Mouse (Mus musculus) macrophage (primary cell): Measurements from ENCODE around the gene Adssl1. TPM values are rescaled to one million over a fixed set of nuclear protein-coding genes. Genes with fewer than 3 reads are reported as not detected.
A peak's percentile ranks its signal among the peaks of the same experiment; 100 is the strongest.

Experiments used
- H3K27ac ChIP-seq: fragments of 350-480 bp; formaldehyde crosslinking; 2 replicates; pipeline ENCODE4 v1.9.0; 2021
- H3K36me3 ChIP-seq: fragments of 350-480 bp; formaldehyde crosslinking; 2 replicates; pipeline ENCODE4 v1.9.0; 2021; ENCODE audit errors: inconsistent target
- H3K4me3 ChIP-seq: fragments of 350-480 bp; formaldehyde crosslinking; 2 replicates; pipeline ENCODE4 v1.9.0; 2021; ENCODE audit errors: inconsistent target
- H3K79me2 ChIP-seq: fragments of 350-480 bp; formaldehyde crosslinking; 2 replicates; pipeline ENCODE4 v1.9.0; 2021; ENCODE audit errors: inconsistent target
- whole genome bisulfite sequencing: methylation state at CpG from one replicate; pipeline ENCODE4 v1.1.7; 2026; ENCODE audit warnings: inconsistent platforms; ENCODE audit not compliant: missing documents; 5-methylcytosine and 5-hydroxymethylcytosine counted together
- polyA plus RNA-seq: library from polyadenylated mRNA; stranded (reverse); fragments of 250-400 nt; gene quantifications from 3 replicates; pipeline ENCODE4 v1.2.4, GENCODE M21; 2018; ENCODE audit warnings: inconsistent platforms
- total RNA-seq, 78 experiments: library from RNA; depleted of rRNA; stranded (reverse); fragments of 250-400 nt; gene quantifications; 1 replicate in 9 of 78; 2 replicates in 24 of 78; 3 replicates in 43 of 78; 4 replicates in 2 of 78; pipeline ENCODE4 v1.2.4; 2018; ENCODE audit warnings: inconsistent platforms in 56 of 78

Gene Adssl1
- total RNA-seq (2018; cell fraction: chromatin; rRNA removed): 10 to 100 TPM in 13 of 26 experiments, 1 to 10 TPM in 13; 2.6 to 59.5 (median 10.7) TPM
- total RNA-seq (2018; cell fraction: cytosol; rRNA removed): 10 to 100 TPM in 25 of 26 experiments, 1 to 10 TPM in 1; 9.8 to 60.0 (median 28.1) TPM
- 10 to 100 TPM in 14 of 26 experiments, 1 to 10 TPM in 12; 5.0 to 69.9 (median 11.8) TPM for total RNA-seq (2018; cell fraction: nucleus; rRNA removed)
- 33.0 to 157 TPM (median 71.6 TPM) in 3 replicates for polyA plus RNA-seq

DNA sequence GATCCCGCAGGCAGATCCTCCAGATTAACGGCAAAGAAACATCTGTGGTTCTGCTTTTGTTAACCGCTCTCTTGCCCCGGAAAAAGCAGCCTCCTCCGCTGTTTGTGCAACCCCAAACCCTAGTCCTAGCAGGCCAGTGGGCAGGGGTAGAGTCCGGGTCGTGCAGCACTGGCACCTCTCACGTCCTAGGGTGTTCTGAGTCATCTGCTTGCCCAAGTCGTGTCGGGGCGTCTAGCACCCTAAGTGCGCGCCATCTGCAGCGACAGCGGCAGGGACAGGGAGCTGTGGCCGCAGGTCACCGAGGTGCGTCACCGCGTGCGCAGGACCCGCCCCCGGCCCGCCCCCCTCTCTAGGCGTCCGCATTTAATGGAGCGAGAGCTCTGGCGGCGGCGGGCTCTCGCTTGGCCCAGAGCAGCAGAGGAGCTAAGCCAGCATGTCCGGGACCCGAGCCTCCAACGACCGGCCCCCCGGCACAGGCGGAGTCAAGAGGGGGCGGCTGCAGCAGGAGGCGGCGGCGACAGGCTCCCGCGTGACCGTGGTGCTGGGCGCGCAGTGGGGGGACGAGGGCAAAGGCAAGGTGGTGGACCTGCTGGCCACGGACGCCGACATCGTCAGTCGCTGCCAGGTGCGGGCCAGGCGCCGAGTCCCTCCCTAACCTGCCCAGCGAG is at the start of gene Adssl1:
Gene Adssl1, plus strand, starts transcription at position 360 of the 668 bp plus-strand sequence.
- under 1% methylated on average over 43 of the region's 56 CpGs for WGBS
- Histone ChIP-seq H3K79me2 (peaks cover 14% of the 10 kb centered on the region; the same call in 1 of the 2 replicates), H3K27ac (peak within 1 kb of the TSS; percentile 91), H3K4me3 (peak within 1 kb of the TSS; percentile 68), H3K36me3 (no peaks in the 10 kb centered on the region)

- Histone ChIP-seq H3K4me3 (no peak overlapping the region), H3K36me3 (no peaks in the 10 kb centered on the region), H3K79me2 (no peaks in the 10 kb centered on the region), H3K27ac (no peak overlapping the region)
- 95% methylated on average over 8 of the region's 8 CpGs for WGBS
These were observed 49.7 kb upstream of the Adssl1 start for GRCm38 (mm10) chr12:112570160-112570559.

- WGBS: 73% methylated on average over 6 of the region's 6 CpGs
- Histone ChIP-seq H3K27ac (no peak overlapping the region), H3K36me3 (no peaks in the 10 kb centered on the region), H3K79me2 (no peaks in the 10 kb centered on the region), H3K4me3 (no peak overlapping the region)
These were observed 48.8 kb upstream of the Adssl1 start for GRCm38 (mm10) chr12:112571064-112571463.

GRCm38 (mm10) chr12:112575274-112575986 is 44.4 kb upstream of the Adssl1 start:
- 79% methylated on average over 8 of the region's 8 CpGs for whole genome bisulfite sequencing
- Histone ChIP-seq H3K27ac (no peak overlapping the region), H3K36me3 (no peaks in the 10 kb centered on the region), H3K4me3 (no peak overlapping the region), H3K79me2 (no peaks in the 10 kb centered on the region)

DNA sequence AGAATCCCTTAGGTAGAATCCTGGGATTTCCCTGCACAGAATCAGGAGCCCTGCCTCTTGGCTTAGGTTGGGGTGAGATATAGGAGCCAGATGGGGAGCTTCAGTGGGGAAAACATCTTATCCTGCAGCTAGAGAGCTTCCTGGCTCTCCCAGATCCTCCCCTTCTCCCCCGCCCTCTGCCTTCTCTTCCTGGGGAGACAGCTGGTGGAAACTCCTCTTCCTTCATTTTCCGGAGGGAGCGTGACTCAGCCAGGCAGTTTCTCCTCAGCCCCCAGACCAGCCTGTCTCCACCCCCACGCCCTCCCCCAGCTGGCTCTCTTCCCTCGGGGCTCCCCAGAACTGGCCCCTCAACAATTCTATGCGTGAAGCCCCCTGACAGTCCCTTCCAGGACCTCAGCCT is 43.5 kb upstream of the Adssl1 start:
- no peaks in the 10 kb centered on the region for H3K36me3 ChIP-seq
- H3K79me2 ChIP-seq: no peaks in the 10 kb centered on the region
- H3K27ac ChIP-seq: no peak overlapping the region
- no peak overlapping the region for H3K4me3 ChIP-seq
- WGBS: 92% methylated on average over 5 of the region's 6 CpGs

GRCm38 (mm10) chr12:112576749-112577148 is 43.1 kb upstream of the Adssl1 start:
- H3K36me3 ChIP-seq: no peaks in the 10 kb centered on the region
- H3K27ac ChIP-seq: no peak overlapping the region
- 90% methylated on average over 3 of the region's 3 CpGs for WGBS
- H3K4me3 ChIP-seq: no peak overlapping the region
- H3K79me2 ChIP-seq: no peaks in the 10 kb centered on the region

DNA sequence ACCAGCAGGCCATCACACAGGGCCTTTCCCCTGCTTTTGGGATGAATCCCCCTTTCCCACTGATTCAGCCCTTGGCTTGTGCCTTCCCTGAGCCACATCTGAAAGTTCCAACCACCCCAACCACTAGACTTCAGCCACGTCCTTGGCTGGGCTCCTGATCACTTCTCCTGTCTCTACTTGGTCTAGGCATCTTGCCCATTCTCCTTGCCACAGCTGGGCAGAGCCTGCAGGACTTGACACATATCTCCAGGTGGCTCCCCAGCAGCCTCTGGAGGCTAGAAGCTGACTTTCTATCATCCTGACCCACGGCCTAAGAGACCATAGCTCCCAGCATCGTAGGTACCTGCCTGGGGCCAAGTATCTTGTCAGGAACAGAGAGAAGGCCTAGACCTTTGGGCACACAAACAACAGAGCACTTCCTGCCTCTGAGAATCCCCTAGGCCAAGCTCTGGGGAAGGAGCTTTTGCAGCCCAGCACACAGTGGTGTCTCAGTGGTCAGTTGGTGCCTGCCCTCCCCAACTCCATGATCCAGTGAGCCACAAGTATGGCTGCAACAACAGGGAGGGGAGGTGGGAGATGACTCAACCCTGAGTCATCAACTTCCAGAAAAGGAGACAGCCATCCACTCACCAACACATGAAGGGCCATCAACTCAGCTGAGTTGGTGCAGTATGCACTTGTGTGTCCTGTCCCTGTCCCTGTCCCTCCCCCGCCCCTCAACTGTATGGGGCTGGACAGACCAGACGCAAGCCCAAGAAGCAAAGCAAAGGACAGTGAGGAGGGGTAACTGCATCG is 41.4 kb upstream of the Adssl1 start:
- Histone ChIP-seq H3K4me3 (no peak overlapping the region), H3K79me2 (no peaks in the 10 kb centered on the region), H3K36me3 (no peaks in the 10 kb centered on the region), H3K27ac (peak overlapping the region; percentile 47)
- 63% methylated on average over 6 of the region's 6 CpGs for WGBS

DNA sequence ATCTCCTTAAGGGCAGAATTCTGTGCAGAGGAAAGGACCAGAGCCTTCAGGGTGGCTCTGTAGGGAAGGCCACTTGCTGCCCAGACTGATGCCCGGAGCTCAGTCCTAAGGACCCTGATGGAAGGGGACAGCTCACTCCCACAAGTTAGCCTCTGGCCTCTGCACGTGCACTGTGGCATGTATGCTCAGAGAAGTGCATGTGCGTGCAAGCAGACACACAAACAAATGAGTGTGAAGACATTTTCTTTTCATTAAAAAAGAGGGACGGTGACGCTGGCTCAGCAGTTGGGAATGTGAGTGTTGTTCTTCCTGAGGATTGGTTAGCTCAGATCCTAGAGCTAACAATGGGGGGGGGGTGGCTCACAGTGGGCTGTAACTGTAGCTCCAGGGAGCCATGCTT is 40.4 kb upstream of the Adssl1 start:
- Histone ChIP-seq H3K79me2 (no peaks in the 10 kb centered on the region), H3K4me3 (no peak overlapping the region), H3K36me3 (no peaks in the 10 kb centered on the region), H3K27ac (peak overlapping the region; percentile 47)
- WGBS: 97% methylated on average over 5 of the region's 5 CpGs

GRCm38 (mm10) chr12:112579926-112580325 is 39.9 kb upstream of the Adssl1 start:
- Histone ChIP-seq H3K4me3 (no peak overlapping the region), H3K27ac (no peak overlapping the region), H3K79me2 (no peaks in the 10 kb centered on the region), H3K36me3 (no peaks in the 10 kb centered on the region)
- 88% methylated on average over 8 of the region's 8 CpGs for WGBS

DNA sequence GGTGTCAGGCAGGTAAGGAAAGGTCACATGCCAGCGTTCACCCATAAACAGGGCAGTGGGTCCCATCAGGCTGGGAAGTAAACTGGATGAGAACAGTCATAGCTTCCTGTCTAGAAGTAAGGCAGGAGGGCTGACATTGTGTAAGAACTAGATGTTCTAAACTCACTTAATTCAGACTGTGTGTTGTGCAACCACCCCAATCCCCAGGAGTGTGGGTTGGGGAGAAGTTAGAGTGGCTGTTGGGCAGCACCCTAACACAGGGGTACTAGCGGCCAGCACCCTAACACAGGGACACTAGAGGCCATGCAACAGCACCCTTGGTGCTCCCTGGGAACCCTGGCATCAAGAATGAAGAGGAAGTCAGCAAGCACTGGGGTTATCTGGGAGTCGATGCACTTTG is 38.7 kb upstream of the Adssl1 start:
- no peaks in the 10 kb centered on the region for H3K36me3 ChIP-seq
- no peaks in the 10 kb centered on the region for H3K79me2 ChIP-seq
- no peak overlapping the region for H3K4me3 ChIP-seq
- H3K27ac ChIP-seq: no peak overlapping the region
- WGBS: 4% methylated on average over 3 of the region's 3 CpGs

GRCm38 (mm10) chr12:112584954-112585353 is 34.9 kb upstream of the Adssl1 start:
- no peaks in the 10 kb centered on the region for H3K36me3 ChIP-seq
- WGBS: 96% methylated on average over 7 of the region's 7 CpGs
- H3K4me3 ChIP-seq: no peak overlapping the region
- no peak overlapping the region for H3K27ac ChIP-seq
- H3K79me2 ChIP-seq: peaks cover 12% of the 10 kb centered on the region

- Histone ChIP-seq H3K27ac (no peak overlapping the region), H3K36me3 (no peaks in the 10 kb centered on the region), H3K4me3 (no peak overlapping the region), H3K79me2 (peaks cover 23% of the 10 kb centered on the region)
- WGBS: 70% methylated on average over 7 of the region's 7 CpGs
These were observed 33.8 kb upstream of the Adssl1 start for GRCm38 (mm10) chr12:112585924-112586538.

DNA sequence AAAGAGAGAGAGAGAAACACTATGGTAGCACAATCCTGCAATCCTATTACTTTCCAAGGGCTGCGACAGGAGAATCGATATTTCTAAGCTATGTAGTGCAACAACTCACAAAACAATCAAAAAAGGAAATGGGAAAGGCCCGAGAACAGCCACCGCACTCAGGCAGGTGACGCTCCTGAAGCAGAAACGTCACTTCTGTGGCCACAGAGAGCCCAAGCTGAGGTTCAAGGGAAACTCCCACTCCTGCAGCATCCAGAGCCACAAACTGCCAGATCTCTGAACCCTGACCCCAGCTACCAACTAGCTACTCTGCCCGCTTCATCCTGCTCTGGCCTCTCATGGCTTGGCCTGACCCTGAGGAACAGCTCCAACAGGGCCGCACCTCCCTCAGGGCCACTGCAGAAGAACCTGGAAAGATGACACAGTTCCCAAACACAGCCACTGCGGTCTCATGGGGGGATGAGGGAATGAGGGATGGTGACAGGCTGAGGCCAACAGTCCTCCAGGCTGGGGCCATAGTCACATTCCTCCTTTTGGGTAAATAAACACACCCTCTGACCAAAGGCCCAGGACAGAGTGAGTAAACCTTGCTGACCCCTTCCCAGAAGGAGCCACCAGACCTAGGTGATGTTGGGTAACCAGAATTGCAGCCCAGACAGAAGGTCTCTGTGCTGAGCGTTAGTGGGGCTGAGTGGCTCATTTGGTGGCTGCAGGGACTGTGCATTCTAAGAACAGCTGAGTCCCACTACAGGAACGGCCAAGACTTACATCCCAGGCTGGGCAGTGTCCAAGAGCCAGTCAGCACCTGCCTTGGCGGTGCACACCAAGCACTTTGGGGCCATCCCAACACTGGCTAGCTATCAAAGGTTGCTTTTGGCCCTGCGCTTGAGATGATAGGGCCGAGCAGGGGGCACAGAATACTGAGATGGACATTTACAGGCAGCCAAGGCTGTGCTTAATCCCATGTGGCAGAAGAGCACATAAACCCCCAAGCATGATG is 32.4 kb upstream of the Adssl1 start:
- peaks cover 37% of the 10 kb centered on the region for H3K79me2 ChIP-seq
- H3K4me3 ChIP-seq: no peak overlapping the region
- WGBS: 89% methylated on average over 14 of the region's 14 CpGs
- no peak overlapping the region for H3K27ac ChIP-seq
- no peaks in the 10 kb centered on the region for H3K36me3 ChIP-seq
